Mouse (Mus musculus) layer of hippocampus, adult 9-11 months (tissue): ENCODE data around the gene Agl.

Experiments
- DNase-seq: peaks from one replicate; pipeline ENCODE4 v3.0.0; 2022

Agl gene

DNA sequence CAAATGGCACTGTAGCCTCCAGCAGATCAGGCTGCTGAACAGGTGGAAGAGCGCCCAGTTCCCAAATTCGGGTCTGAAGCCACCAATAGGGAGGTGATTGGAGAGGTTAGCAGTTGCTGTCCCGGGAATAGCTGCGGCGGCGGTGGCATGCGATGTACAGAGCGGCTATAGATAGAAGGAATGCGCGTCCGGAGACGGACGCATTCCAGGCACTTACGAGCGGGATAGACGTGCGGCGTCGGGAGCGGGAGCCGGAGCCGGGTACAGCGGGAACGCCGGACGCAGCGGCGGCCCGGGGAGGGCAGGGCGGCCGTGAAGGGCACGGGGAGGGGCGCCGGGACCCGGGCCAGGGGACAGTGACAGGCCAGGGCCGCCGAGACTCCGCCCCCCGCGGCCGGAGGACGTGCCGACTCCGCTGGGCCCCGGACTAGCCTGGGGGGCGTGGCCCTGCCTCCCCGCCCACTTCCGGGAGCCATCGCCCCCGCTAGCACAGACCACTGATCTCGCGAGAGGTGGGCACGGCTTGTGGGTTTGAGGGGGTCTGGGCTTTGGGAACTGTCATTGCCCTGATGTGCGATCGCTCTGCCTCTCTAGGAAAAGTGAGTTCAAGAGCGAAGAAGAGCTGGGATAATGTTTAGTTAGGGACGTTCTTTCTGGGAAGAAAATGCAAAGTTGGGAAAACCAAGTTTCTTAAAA lies at the start of gene Agl:
Gene Agl, minus strand, starts transcription at position 356 of the 696 bp plus-strand sequence.
- peak; percentile 95 for DNase-seq

DNA sequence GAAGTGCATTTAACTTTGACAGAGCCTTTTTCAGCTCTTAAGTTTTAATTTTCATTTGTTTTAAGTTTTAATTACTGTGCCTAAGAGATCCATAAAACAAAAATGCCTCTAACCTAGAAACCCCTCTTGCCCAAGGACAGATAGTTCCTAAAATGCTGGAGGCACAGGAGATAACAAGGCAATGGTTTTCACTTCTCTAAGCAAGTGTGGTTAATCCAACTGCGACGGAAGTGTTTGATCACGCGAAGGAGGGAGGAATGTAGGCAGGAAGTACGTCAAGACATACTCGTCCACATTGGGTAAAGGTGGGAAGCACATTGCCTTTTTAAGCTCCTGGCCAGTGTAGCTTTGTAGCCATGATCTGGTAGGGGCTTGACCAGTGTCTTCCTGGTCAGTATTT lies 49.6 kb upstream of the Agl start:
- no peak for DNase-seq

DNA sequence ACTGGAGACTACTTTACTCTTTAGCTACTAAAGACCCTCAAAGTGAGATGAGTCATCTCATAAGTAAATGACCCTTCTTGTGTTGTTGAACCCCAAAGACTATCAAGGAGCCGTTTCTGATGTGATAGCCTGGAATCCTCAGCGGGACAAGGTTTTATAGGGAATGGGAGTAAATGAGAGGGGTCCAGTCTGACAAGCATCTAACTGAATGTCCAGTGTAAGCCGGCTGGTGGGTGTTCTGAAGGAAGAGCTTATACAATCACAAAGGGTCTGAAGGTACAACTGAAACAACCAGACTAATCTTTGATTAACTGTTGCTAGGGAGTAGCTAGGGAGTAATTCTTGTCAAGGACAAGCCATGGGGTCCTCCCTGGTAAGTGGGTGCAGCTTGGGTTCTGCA lies 44.5 kb upstream of the Agl start:
- no peak for DNase-seq

DNA sequence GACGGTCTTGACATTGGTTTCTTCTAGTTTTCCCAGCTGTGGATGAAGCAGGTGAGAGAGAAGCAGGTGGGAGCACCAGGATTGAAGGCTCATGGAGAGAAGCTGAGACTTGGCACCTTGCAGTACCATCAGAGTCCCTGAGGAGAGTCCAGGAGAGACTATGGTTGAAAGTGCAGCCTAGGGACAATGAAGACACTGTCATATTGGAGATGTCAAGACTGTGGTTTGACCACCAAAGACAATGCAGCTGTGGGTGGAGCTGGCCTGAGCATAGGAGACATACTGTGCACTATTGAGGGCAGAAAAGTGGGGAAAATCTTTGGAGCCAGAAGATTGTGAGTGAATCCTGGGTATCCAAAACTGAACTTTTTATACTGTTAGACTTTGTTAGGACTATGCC lies 42.4 kb upstream of the Agl start:
- DNase-seq: no peak

GRCm38 (mm10) chr3:116848936-116849335 lies 41.0 kb upstream of the Agl start:
- DNase-seq: no peak

DNA sequence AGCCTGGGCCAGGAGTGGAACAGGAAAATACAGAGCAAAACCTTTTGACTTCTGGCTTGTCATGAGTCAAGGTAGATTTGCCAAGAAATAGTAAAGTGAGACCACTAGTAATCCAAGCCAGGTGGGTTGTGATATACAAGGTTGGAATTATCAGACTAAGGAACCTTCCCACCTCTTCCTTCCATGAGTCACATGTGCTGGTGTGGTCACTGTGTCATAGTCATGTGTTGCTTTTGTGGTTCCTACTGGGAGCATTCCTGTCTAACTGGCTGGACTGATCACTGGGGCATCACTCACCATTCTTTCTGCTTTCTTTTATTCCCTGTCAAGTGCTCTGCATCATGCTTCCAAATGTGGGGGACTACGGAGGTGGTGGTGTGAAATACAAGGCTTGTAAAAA lies 40.1 kb upstream of the Agl start:
- no peak for DNase-seq

DNA sequence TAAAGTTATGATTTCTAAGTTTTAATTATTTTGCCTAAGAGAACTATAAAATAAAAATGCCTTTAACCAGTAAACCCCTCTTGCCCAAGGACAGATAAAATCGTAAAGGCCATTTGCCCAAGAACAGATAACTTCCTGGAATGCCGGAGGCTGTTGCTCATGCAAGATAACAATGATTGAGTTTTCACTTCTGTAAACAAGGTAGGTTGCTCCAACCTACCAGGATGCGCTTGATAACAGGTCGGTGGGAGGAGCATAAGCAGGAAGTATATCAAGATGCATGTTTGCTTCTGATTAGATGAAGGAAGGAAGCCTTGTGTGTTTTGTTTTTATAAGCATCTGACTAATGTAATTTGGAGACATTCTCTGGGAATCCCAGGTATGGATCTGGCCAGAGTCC lies 38.1 kb upstream of the Agl start:
- DNase-seq: no peak

DNA sequence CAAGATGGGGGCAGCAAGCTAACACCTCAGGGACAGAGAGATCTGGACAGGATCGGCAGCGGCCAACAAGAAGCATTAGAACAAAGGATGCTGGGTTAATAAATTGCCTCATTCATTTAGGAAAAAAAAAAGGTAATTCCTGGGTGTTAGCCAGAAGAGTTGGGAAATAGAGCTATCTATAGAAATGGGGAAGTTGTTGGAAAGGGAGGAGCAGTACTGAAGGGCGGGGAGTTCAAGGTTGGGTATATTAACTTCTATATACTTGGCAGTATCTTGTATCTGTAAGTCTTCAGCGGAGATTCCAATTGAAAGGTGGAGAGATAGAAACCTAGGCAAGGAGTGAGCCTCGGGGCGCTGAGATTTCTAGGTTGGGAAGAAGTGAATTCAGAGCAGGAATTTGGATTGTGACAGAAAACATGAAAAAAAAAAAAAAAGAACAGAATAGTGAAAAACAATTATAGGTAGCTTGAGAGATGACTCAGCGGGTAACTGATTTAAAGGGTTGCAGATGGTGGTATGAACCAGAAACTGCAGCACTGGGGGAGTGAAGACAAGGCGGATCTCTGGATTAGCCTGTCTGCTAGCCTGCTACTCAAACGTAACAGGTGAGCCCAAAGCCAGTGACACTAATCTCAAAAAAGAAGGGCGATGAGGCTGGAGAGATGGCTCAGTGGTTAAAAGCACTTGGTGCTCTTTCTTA lies 37.1 kb upstream of the Agl start:
- DNase-seq: no peak

- DNase-seq: no peak
Observed at GRCm38 (mm10) chr3:116841311-116841710, 33.3 kb upstream of the Agl start.

GRCm38 (mm10) chr3:116836681-116837475 lies 28.9 kb upstream of the Agl start:
- DNase-seq: no peak

- peak; percentile 88 for DNase-seq
Observed at GRCm38 (mm10) chr3:116835770-116836680, 28.1 kb upstream of the Agl start.

DNA sequence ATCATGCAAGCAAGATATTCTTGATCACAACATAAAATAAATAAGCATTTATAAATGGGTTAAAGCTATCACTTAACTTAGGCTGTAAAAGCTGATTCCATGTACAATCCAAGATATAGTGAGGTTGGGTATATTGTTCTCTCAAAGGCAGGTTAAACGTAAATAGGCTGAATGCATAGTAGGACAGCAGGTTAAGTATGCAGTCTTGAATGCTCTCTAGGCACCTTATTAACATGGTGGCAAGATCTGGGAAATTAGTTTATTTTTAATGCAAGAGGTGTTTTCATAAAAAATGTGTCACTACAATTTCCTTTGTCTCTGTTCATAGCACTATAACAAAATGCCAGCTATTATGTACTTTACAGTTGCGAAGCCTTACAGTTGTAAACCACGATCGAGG lies 27.4 kb upstream of the Agl start:
- no peak for DNase-seq

DNA sequence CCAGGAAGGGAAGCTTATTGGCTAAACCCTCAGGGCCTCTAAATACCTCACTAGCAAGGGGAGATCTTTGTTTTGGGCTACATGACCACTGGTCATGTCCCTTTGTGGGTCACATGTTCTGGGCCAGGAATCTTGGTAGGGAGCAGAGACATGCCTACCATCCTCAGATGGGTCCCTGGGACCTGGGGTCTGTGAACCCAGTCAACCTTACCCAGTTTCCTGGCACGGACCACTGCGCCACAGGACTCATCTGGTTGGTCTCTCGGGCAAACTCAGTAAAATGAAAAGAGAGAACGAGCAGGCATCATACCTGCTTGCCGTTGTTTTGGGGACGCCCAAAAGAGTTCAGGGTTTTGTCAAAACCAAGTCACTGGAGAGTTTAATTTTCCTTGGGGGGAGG lies 26.3 kb upstream of the Agl start:
- DNase-seq: no peak

- DNase-seq: no peak
Observed at GRCm38 (mm10) chr3:116833491-116833890, 25.5 kb upstream of the Agl start.

GRCm38 (mm10) chr3:116832526-116833310 lies 24.8 kb upstream of the Agl start:
- DNase-seq: no peak

DNA sequence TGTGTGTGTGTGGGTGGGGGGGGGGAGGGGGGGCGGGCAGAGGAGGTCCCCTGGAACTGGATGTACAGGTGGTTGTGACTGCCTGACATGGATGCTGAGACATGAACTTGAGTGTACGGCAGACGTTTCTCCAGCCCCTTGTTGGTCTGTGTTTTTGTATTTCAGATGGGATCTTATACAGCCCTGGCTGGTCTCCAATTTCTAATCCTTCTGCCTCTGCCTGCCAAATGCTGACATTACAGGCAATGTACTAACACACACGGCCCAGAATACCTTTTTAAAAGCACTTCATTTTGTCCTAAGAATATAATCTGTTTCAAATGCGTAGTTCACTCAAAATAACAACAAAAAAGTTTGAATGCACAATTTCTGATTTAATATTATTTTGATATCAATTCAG lies 23.4 kb upstream of the Agl start:
- no peak for DNase-seq

- DNase-seq: no peak
Observed at GRCm38 (mm10) chr3:116829274-116829920, 21.4 kb upstream of the Agl start.

DNA sequence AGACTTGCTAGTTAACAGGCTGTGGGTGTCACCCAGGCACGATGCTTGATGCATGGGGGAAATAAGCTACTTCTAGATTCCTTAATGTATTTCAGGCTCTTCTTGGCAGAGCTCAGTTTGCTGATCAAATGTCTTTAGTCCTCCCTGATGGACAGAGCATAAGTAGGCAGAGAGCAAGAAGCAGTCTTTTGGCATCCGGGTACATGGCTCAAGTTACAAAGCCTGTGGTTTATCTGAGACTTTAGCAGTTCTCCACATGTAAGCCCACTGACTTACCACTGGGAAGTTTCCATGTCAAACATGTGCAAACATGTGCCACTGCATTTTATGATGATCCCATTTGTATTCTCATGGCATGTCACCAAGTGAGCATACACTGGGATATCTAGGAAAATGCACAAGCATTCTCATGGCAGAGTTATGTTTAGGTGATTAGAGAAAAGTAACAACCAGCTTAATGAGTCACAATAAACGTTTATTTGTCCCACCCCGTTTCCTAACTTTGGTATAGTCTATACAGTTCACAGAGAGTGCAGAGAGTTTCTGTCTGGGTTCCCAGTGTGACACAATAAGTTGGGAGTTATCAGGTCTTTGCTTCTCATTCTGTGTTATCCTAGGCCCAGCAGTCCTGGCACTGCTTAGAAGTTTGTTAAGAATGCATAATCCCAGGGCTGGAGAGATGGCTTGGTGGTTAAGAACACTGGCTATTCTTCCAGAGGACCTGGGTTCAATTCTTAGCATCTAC lies 18.7 kb upstream of the Agl start:
- DNase-seq: no peak

GRCm38 (mm10) chr3:116817231-116817630 lies 9.3 kb upstream of the Agl start:
- DNase-seq: no peak

DNA sequence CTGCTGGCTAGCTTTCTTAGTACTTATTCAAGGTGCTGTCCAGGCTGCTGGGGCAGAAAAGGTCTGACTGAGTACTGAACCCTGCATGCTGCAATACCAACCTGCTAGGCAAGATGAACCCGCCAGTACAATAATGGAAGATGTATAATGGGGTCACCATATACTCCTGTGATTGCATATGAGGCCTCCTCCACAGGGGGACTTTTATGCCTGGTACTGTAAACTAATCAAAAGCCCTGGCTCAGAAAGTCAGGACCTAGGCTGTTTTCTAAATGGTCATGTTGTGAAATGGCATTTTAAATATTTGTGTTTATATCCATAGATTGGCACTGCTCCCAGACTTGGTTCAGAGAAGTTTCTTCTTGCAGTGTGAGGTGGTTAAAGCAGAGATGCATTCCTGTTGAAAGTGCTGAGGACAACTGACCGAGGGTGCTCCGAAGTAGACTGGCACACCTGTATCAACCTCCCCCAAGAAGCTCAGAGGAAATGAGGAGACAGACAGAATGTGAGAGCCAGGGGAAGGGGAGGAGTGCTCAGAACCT lies 8.8 kb upstream of the Agl start:
- DNase-seq: no peak
